Mouse (Mus musculus) naive thymus-derived CD4-positive, alpha-beta T cell, adult 2 months (primary cell): ENCODE data around the gene Rasgrf2.
"Not testable (repeated sequence)": the region's sequence is repeated elsewhere in the genome, so short reads cannot be mapped to it uniquely, and the experiment has no call there.

Source experiments
- DNase-seq: peaks from one replicate; pipeline ENCODE4 v3.0.0-alpha.2; 2011; ENCODE audit warnings: low read depth

Rasgrf2 gene

GRCm38 (mm10) chr13:92131384-92132150 lies at the start of gene Rasgrf2:
Gene Rasgrf2 (minus strand): TSS chr13:92131656.
- DNase-seq = no peak

GRCm38 (mm10) chr13:92172686-92173085 lies 41.2 kb upstream of the Rasgrf2 start:
- not testable (repeated sequence) for DNase-seq

GRCm38 (mm10) chr13:92150551-92150950 lies 19.1 kb upstream of the Rasgrf2 start:
- no peak for DNase-seq

GRCm38 (mm10) chr13:92148858-92149257 lies 17.4 kb upstream of the Rasgrf2 start:
- DNase-seq = no peak

GRCm38 (mm10) chr13:92134792-92135191 lies 3.3 kb upstream of the Rasgrf2 start:
- DNase-seq = no peak

GRCm38 (mm10) chr13:92132599-92132998 lies 1.1 kb upstream of the Rasgrf2 start:
- no peak for DNase-seq

GRCm38 (mm10) chr13:92130994-92131383 lies 467 bp downstream of the Rasgrf2 start:
- DNase-seq = no peak

- DNase-seq = no peak
Observed at GRCm38 (mm10) chr13:92129877-92130276, 1.6 kb downstream of the Rasgrf2 start.

- no peak for DNase-seq
Observed at GRCm38 (mm10) chr13:92125902-92126301, 5.6 kb downstream of the Rasgrf2 start.

GRCm38 (mm10) chr13:92119623-92120022 lies 11.8 kb downstream of the Rasgrf2 start:
- no peak for DNase-seq

- no peak for DNase-seq
Observed at GRCm38 (mm10) chr13:92114076-92114475, 17.4 kb downstream of the Rasgrf2 start.

GRCm38 (mm10) chr13:92108237-92108636 lies 23.2 kb downstream of the Rasgrf2 start:
- DNase-seq = no peak

- DNase-seq = no peak
Observed at GRCm38 (mm10) chr13:92104259-92104658, 27.2 kb downstream of the Rasgrf2 start.

- DNase-seq = no peak
Observed at GRCm38 (mm10) chr13:92098484-92098883, 33.0 kb downstream of the Rasgrf2 start.

- no peak for DNase-seq
Observed at GRCm38 (mm10) chr13:92095131-92096090, 36.0 kb downstream of the Rasgrf2 start.

- no peak for DNase-seq
Observed at GRCm38 (mm10) chr13:92093712-92094290, 37.7 kb downstream of the Rasgrf2 start.

- no peak for DNase-seq
Observed at GRCm38 (mm10) chr13:92073111-92073510, 58.3 kb downstream of the Rasgrf2 start.

GRCm38 (mm10) chr13:92068651-92069050 lies 62.8 kb downstream of the Rasgrf2 start:
- no peak for DNase-seq

- DNase-seq = no peak
Observed at GRCm38 (mm10) chr13:92067831-92068230, 63.6 kb downstream of the Rasgrf2 start.

- no peak for DNase-seq
Observed at GRCm38 (mm10) chr13:92053748-92054147, 77.7 kb downstream of the Rasgrf2 start.

GRCm38 (mm10) chr13:92053001-92053400 lies 78.5 kb downstream of the Rasgrf2 start:
- no peak for DNase-seq

GRCm38 (mm10) chr13:92051216-92051615 lies 80.2 kb downstream of the Rasgrf2 start:
- no peak for DNase-seq
